Mouse (Mus musculus): ENCODE measurements around the gene Prkca.

GRCm38 (mm10) chr11:108224233-108224973 lies 119.3 kb downstream of the Prkca start:
- no peak for TF ChIP-seq ZNF384 (IDR thresholded peaks at IDR 0.05; ENCODE audit: low read depth, low read length)
- no peak for TF ChIP-seq HCFC1 (IDR thresholded peaks at IDR 0.05; ENCODE audit: borderline replicate concordance, insufficient read depth, low read length)
